Mouse (Mus musculus) thymus, adult 18-20 months (tissue): ENCODE measurements around the gene Ccrl2.

Source experiments
- DNase-seq, 2 experiments: peaks; one replicate each; pipeline ENCODE4 v3.0.0; 2022; ENCODE audit warnings: mixed read lengths in 2 of 2

The Ccrl2 gene

GRCm38 (mm10) chr9:111058943-111059556, 1.7 kb upstream of the Ccrl2 start:
- no peak for DNase-seq

GRCm38 (mm10) chr9:111057544-111058370, 438 bp upstream of the Ccrl2 start:
- DNase-seq = no peak

GRCm38 (mm10) chr9:111056519-111056797, 861 bp downstream of the Ccrl2 start:
- no peak for DNase-seq

GRCm38 (mm10) chr9:111055800-111056518, 1.4 kb downstream of the Ccrl2 start:
- DNase-seq = no peak

- DNase-seq = no peak
Observed at GRCm38 (mm10) chr9:111054923-111055322, 2.4 kb downstream of the Ccrl2 start.

- no peak for DNase-seq
Observed at GRCm38 (mm10) chr9:111048452-111048851, 8.9 kb downstream of the Ccrl2 start.

GRCm38 (mm10) chr9:111047266-111047665, 10.1 kb downstream of the Ccrl2 start:
- DNase-seq = no peak

GRCm38 (mm10) chr9:111046222-111046621, 11.1 kb downstream of the Ccrl2 start:
- no peak for DNase-seq

- DNase-seq = no peak
Observed at GRCm38 (mm10) chr9:111042266-111042665, 15.1 kb downstream of the Ccrl2 start.

- no peak for DNase-seq
Observed at GRCm38 (mm10) chr9:111039966-111040365, 17.4 kb downstream of the Ccrl2 start.

- DNase-seq = no peak
Observed at GRCm38 (mm10) chr9:111033717-111034116, 23.6 kb downstream of the Ccrl2 start.

GRCm38 (mm10) chr9:111026791-111027190, 30.5 kb downstream of the Ccrl2 start:
- no peak for DNase-seq

- no peak for DNase-seq
Observed at GRCm38 (mm10) chr9:111019022-111019421, 38.3 kb downstream of the Ccrl2 start, which contains the start of gene Ltf. Gene Ltf (plus strand): TSS chr9:111019271.

- DNase-seq = no peak
Observed at GRCm38 (mm10) chr9:111015658-111016057, 41.7 kb downstream of the Ccrl2 start.

- no peak for DNase-seq
Observed at GRCm38 (mm10) chr9:111012041-111012440, 45.3 kb downstream of the Ccrl2 start.

- no peak for DNase-seq
Observed at GRCm38 (mm10) chr9:111011550-111011949, 45.8 kb downstream of the Ccrl2 start.

- DNase-seq = no peak
Observed at GRCm38 (mm10) chr9:111009763-111010162, 47.6 kb downstream of the Ccrl2 start.

GRCm38 (mm10) chr9:111006544-111006943, 50.8 kb downstream of the Ccrl2 start:
- no peak for DNase-seq
